Mouse (Mus musculus) central nervous system, embryonic 11.5 days (tissue): ENCODE data around the gene Aoah. TPM values are rescaled to one million over a fixed set of nuclear protein-coding genes. Genes with fewer than 3 reads are reported as not detected.

Experiments
- polyA plus RNA-seq: library from polyadenylated mRNA; depleted of rRNA; stranded (reverse); fragments of >200 nt; gene quantifications from 2 replicates; pipeline ENCODE4 v1.2.3, GENCODE M21; 2012; rRNA removed

Gene Aoah
- 0.58 and 0.66 TPM in 2 replicates for polyA plus RNA-seq

DNA sequence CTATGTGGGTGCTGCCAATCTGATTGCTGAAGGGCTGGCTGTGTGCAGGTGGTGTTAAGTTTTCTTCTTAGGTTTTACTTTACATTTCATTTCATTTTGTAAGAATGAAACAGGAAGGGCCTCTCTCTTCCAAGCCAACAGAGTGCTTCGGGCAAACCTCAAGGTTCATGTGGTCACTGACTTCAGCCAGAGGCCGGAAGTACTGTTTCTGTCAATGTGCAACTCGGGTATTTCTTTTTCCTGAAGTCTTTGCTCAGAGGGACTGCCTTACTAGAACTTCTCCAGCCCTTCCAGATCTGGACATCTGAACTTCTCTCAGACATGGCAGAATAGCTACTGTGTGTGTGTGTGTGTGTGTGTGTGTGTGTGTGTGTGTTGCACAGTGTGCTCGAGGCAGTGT, at the start of gene Aoah:
Gene Aoah (plus strand): TSS at position 213 of the 400 bp plus-strand sequence.

GRCm38 (mm10) chr13:21074847-21075246, 280.9 kb downstream of the Aoah start, which contains the start of gene Olfr1370:
Olfr1370 (minus strand) TSS chr13:21074947.

